Mouse (Mus musculus) embryonic facial prominence, embryonic 12.5 days (tissue): ENCODE results near the gene Tbc1d9b. TPM values are rescaled to one million over a fixed set of nuclear protein-coding genes. Genes with fewer than 3 reads are reported as not detected.

Experiments
- ATAC-seq: fragments of 200-750 bp; cut with Nextera tagmentation; 2 replicates; pipeline ENCODE4 v1.8.0; 2017; ENCODE audit not compliant: insufficient number of reproducible peaks, insufficient read depth, low FRiP score, low TSS enrichment
- H3K27ac ChIP-seq: fragments of 300-500 bp; sonication (generic); 2 replicates; pipeline ENCODE4 v1.5.1; 2016; ENCODE audit warnings: mild to moderate bottlenecking
- H3K27me3 ChIP-seq: fragments of 300-500 bp; sonication (generic); 2 replicates; pipeline ENCODE4 v1.6.1; 2016; ENCODE audit warnings: mild to moderate bottlenecking, moderate library complexity
- H3K36me3 ChIP-seq: fragments of 300-500 bp; sonication (generic); 2 replicates; pipeline ENCODE4 v1.6.1; 2016; ENCODE audit warnings: mild to moderate bottlenecking
- H3K4me1 ChIP-seq: fragments of 300-500 bp; sonication (generic); 2 replicates; pipeline ENCODE4 v1.6.1; 2016
- H3K4me2 ChIP-seq: fragments of 300-500 bp; sonication (generic); replicated peaks from 2 replicates; pipeline ENCODE4 v1.6.1; 2016; ENCODE audit warnings: mild to moderate bottlenecking, moderate library complexity
- H3K4me3 ChIP-seq: fragments of 300-500 bp; sonication (generic); 2 replicates; pipeline ENCODE4 v1.5.1; 2016; ENCODE audit warnings: mild to moderate bottlenecking
- H3K9ac ChIP-seq: fragments of 300-500 bp; sonication (generic); 2 replicates; pipeline ENCODE4 v1.6.1; 2016; ENCODE audit warnings: mild to moderate bottlenecking, moderate library complexity
- H3K9me3 ChIP-seq: fragments of 300-500 bp; sonication (generic); 2 replicates; pipeline ENCODE4 v1.6.1; 2016; ENCODE audit warnings: mild to moderate bottlenecking, moderate library complexity
- WGBS: fragments of 180-500 bp; shearing (Covaris S2); methylation state at CpG from one replicate; pipeline ENCODE4 v1.1.7; 2016; 5-methylcytosine and 5-hydroxymethylcytosine counted together
- polyA plus RNA-seq: library from polyadenylated mRNA; unstranded; fragments of >200 nt; fragmentation: Nextera tagmentation; extraction: Ambion mirVana; gene quantifications from 2 replicates; pipeline ENCODE4 v1.2.1, GENCODE M21; 2016

Gene Tbc1d9b
- polyA plus RNA-seq, 1 experiment from 2014 or later: 51.2 TPM

DNA sequence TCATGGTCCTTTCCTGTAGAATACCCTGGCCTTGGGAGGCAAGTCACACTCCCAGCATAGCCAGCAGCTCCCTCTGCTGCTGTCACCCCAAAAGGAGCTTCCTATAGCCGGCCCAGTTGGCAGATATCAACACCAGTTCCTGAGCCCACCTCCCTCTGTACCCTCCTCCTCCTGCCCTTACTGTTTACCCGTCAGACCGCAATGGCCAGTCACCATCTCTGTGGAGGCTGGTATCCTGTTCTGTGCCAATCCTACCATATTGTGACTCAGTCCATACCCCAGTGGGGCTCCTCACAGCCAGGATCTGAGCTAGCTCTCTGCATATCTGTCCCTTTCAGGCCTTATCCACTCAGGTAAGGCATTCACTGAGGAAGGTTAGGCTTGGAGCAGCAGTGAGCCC is 14.3 kb downstream of the Tbc1d9b start:
- peaks cover 89% of the 10 kb centered on the region for H3K36me3 ChIP-seq

GRCm38 (mm10) chr11:50146121-50146520 is 14.9 kb downstream of the Tbc1d9b start:
- Histone ChIP-seq H3K4me3 (no peak overlapping the region), H3K36me3 (peaks cover 89% of the 10 kb centered on the region), H3K9me3 (no peaks in the 10 kb centered on the region), H3K9ac (no peak overlapping the region), H3K27ac (no peak overlapping the region), H3K4me1 (no peaks in the 10 kb centered on the region), H3K4me2 (no peak overlapping the region), H3K27me3 (no peaks in the 10 kb centered on the region)
- ATAC-seq: no peak
- 96% methylated on average over 13 of the region's 13 CpGs for WGBS

More for the DNA sequence above, 14.3 kb downstream of the Tbc1d9b start:
- no peak overlapping the region for H3K9ac ChIP-seq
- no peak overlapping the region for H3K4me3 ChIP-seq
- no peaks in the 10 kb centered on the region for H3K9me3 ChIP-seq
- ATAC-seq: no peak
- H3K27me3 ChIP-seq: no peaks in the 10 kb centered on the region
- H3K27ac ChIP-seq: no peak overlapping the region
- WGBS: 85% methylated on average over 3 of the region's 3 CpGs
- H3K4me1 ChIP-seq: no peaks in the 10 kb centered on the region
- H3K4me2 ChIP-seq: no peak overlapping the region

DNA sequence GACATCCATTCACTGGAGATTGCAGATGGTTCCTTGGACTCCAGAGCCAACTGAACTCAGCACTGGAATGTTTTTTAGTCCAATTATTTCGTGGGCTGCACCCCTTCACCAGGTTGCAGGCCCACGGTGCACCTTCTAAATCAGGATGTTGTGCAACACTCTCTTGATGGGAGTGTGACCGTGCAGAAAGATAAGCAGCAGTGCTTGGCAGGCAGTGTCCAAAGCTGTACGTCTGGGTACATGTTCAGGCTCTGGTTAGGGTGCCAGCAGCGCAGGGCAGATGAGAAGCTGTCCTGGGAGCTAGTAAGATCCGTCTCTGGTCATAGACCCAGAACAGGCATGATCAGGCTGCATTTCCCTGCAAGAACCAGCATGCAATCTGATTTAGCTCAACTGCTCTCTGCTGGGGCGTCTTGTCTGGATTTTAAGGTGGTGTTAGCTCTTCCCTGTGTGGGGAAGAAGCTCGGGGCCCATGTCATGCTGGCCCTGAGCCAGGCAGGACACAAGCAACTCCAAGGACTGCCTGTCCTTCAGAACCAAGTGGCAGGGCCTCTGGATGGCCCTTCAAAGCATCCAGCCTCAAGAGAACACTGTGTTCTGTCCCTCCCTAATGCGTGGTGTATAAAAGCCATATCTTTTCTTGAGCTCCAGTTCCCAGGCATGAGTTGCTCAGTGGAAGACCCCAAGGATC is 16.2 kb downstream of the Tbc1d9b start:
- H3K27ac ChIP-seq: no peak overlapping the region
- peaks cover 89% of the 10 kb centered on the region for H3K36me3 ChIP-seq
- H3K4me2 ChIP-seq: no peak overlapping the region
- ATAC-seq: no peak
- H3K4me1 ChIP-seq: no peaks in the 10 kb centered on the region
- no peak overlapping the region for H3K9ac ChIP-seq
- WGBS: 86% methylated on average over 9 of the region's 9 CpGs
- H3K4me3 ChIP-seq: no peak overlapping the region
- H3K27me3 ChIP-seq: no peaks in the 10 kb centered on the region
- H3K9me3 ChIP-seq: no peaks in the 10 kb centered on the region

GRCm38 (mm10) chr11:50147958-50148476 is 16.8 kb downstream of the Tbc1d9b start:
- Histone ChIP-seq H3K4me1 (no peaks in the 10 kb centered on the region), H3K36me3 (peaks cover 89% of the 10 kb centered on the region), H3K27me3 (no peaks in the 10 kb centered on the region), H3K9ac (no peak overlapping the region), H3K9me3 (no peaks in the 10 kb centered on the region), H3K27ac (no peak overlapping the region), H3K4me3 (no peak overlapping the region), H3K4me2 (no peak overlapping the region)
- no peak for ATAC-seq
- WGBS: 94% methylated on average over 11 of the region's 11 CpGs

DNA sequence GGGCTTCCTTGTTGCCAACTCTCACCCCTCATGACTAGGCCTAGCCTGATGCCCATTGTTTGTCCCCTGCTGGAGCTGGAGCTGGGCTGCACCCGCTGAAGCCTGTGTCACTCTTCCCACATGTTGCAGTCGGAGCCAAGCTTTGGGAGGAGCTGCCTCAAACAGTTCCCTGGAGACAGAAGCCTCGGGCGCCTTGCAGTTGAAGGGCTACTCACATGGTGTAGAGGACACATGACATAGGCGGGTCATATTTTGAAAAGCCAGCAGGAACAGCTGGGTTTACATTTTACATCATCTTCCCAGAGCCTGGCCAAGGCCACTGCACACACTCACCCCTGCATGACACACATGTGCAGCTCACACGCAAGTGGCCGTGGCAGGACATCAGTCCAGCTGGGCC is 18.0 kb downstream of the Tbc1d9b start:
- Histone ChIP-seq H3K4me1 (no peaks in the 10 kb centered on the region), H3K36me3 (peaks cover 91% of the 10 kb centered on the region), H3K9me3 (no peaks in the 10 kb centered on the region), H3K9ac (no peak overlapping the region), H3K4me3 (no peak overlapping the region), H3K27me3 (no peaks in the 10 kb centered on the region), H3K27ac (no peak overlapping the region), H3K4me2 (no peak overlapping the region)
- 88% methylated on average over 7 of the region's 7 CpGs for WGBS
- no peak for ATAC-seq

- no peak overlapping the region for H3K9ac ChIP-seq
- no peak overlapping the region for H3K4me2 ChIP-seq
- no peak overlapping the region for H3K27ac ChIP-seq
- no peaks in the 10 kb centered on the region for H3K9me3 ChIP-seq
- WGBS: 80% methylated on average over 9 of the region's 9 CpGs
- peaks cover 93% of the 10 kb centered on the region for H3K36me3 ChIP-seq
- no peaks in the 10 kb centered on the region for H3K27me3 ChIP-seq
- no peak overlapping the region for H3K4me3 ChIP-seq
- no peaks in the 10 kb centered on the region for H3K4me1 ChIP-seq
- ATAC-seq: no peak
Measured at GRCm38 (mm10) chr11:50149603-50150150, 18.5 kb downstream of the Tbc1d9b start.

DNA sequence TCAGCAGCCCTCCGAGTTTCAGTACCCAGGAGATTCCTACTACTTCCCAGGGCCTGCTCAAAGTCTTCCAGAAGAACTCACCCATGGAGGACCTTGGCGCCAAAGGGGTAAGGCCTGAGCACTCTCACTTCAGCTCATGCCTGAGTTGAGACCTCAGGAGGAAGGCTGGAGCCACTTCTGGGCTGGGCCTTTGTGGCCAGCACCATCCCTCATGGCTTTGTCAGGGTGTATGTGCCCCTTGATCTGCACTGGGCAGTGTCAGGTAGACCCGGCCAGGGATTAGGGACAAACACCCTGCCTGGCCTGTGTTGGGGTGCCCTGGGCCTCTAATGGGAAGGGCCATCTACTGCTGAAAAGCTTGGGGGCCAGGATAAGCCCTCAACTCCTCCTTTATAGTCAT is 20.2 kb downstream of the Tbc1d9b start:
- Histone ChIP-seq H3K4me3 (no peak overlapping the region), H3K4me2 (no peak overlapping the region), H3K9me3 (no peaks in the 10 kb centered on the region), H3K4me1 (no peaks in the 10 kb centered on the region), H3K36me3 (peaks cover 91% of the 10 kb centered on the region), H3K27ac (no peak overlapping the region), H3K9ac (no peak overlapping the region), H3K27me3 (no peaks in the 10 kb centered on the region)
- ATAC-seq: no peak
- WGBS: 91% methylated on average over 3 of the region's 3 CpGs

DNA sequence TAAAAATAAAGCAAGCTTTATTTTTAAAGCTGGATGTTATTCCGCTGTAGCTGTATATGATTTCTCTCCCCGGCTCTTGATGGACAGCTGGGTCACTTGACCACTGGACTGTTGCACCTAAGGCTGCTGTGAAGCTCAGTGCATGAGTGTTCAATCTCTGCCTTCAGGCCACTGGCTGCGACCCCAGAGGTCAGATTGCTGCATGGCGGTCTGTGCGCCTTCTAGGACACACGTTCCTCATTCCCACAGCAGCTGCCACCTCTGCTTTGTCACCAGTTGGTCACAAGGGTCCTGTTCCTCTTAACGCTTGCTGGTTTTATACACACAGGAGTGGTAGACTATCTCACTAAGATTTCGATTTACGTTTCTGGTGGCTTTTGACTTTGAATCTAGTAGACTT is 23.0 kb downstream of the Tbc1d9b start:
- 46% methylated on average over 9 of the region's 9 CpGs for WGBS
- Histone ChIP-seq H3K4me1 (no peaks in the 10 kb centered on the region), H3K27me3 (no peaks in the 10 kb centered on the region), H3K4me2 (no peak overlapping the region), H3K27ac (no peak overlapping the region), H3K9ac (no peak overlapping the region), H3K4me3 (no peak overlapping the region), H3K36me3 (peaks cover 96% of the 10 kb centered on the region), H3K9me3 (no peaks in the 10 kb centered on the region)
- no peak for ATAC-seq

- Histone ChIP-seq H3K9me3 (no peaks in the 10 kb centered on the region), H3K4me3 (no peak overlapping the region), H3K27me3 (no peaks in the 10 kb centered on the region), H3K27ac (no peak overlapping the region), H3K4me1 (no peaks in the 10 kb centered on the region), H3K4me2 (no peak overlapping the region), H3K9ac (no peak overlapping the region), H3K36me3 (peaks cover 96% of the 10 kb centered on the region)
- ATAC-seq: no peak
- 84% methylated on average over 12 of the region's 12 CpGs for WGBS
Measured at GRCm38 (mm10) chr11:50154777-50155520, 23.8 kb downstream of the Tbc1d9b start.

DNA sequence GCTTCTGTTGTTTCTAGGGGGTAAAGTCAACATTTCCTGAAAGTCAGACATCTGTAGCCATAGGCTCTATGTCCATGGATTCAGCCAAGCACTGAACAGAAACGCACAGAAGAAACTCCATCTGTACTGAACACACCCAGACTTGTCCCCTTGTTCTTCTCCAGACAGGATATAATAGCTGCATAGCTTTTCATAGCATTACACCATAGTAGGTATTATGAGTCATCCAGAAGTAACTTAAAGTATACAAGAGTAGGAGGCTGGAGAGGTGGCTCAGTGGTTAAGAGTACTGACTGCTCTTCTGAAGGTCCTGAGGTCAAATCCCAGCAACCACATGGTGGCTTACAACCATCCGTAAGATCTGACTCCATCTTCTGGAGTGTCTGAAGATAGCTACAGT is 24.6 kb downstream of the Tbc1d9b start:
- no peak overlapping the region for H3K4me3 ChIP-seq
- no peak overlapping the region for H3K9ac ChIP-seq
- 83% methylated on average over 2 of the region's 2 CpGs for WGBS
- no peak overlapping the region for H3K4me2 ChIP-seq
- no peak for ATAC-seq
- no peaks in the 10 kb centered on the region for H3K27me3 ChIP-seq
- no peaks in the 10 kb centered on the region for H3K4me1 ChIP-seq
- peaks cover 93% of the 10 kb centered on the region for H3K36me3 ChIP-seq
- no peaks in the 10 kb centered on the region for H3K9me3 ChIP-seq
- no peak overlapping the region for H3K27ac ChIP-seq

DNA sequence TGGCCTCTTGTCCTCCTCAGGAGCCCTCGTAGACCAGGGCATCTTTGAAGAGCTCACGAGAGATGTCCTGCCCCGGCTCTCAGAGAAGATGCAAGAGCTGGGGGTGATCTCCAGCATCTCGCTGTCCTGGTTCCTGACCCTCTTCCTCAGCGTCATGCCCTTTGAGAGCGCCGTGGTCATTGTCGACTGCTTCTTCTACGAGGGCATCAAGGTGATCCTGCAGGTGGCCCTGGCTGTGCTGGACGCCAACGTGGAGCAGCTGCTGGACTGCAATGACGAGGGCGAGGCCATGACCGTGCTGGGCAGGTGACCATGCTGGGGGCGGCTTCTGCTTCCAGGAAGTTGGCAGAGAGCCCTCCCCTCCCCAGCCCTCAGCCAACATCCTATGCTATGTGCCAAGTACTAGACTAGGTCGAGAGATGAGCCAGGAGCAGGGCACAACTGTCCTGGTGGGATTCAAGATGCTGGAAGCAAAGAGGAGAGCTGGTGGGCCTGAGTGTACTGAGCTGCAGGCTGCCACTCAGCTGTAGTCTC is 25.6 kb downstream of the Tbc1d9b start:
- 93% methylated on average over 16 of the region's 16 CpGs for WGBS

GRCm38 (mm10) chr11:50158346-50158745 is 27.1 kb downstream of the Tbc1d9b start:
- Histone ChIP-seq H3K4me1 (no peaks in the 10 kb centered on the region), H3K9me3 (no peaks in the 10 kb centered on the region), H3K4me2 (no peak overlapping the region), H3K27me3 (no peaks in the 10 kb centered on the region), H3K27ac (no peak overlapping the region), H3K9ac (no peak overlapping the region), H3K36me3 (peaks cover 82% of the 10 kb centered on the region), H3K4me3 (no peak overlapping the region)
- 93% methylated on average over 7 of the region's 7 CpGs for WGBS
- no peak for ATAC-seq

More for the DNA sequence above, 25.6 kb downstream of the Tbc1d9b start:
- peaks cover 87% of the 10 kb centered on the region for H3K36me3 ChIP-seq
- H3K9me3 ChIP-seq: no peaks in the 10 kb centered on the region
- no peaks in the 10 kb centered on the region for H3K4me1 ChIP-seq
- H3K9ac ChIP-seq: no peak overlapping the region
- no peak overlapping the region for H3K4me2 ChIP-seq
- H3K27me3 ChIP-seq: no peaks in the 10 kb centered on the region
- no peak for ATAC-seq
- no peak overlapping the region for H3K27ac ChIP-seq
- no peak overlapping the region for H3K4me3 ChIP-seq
